Mouse (Mus musculus): ENCODE results near the gene 4933430I17Rik.
"Not testable (repeated sequence)": the region's sequence is repeated elsewhere in the genome, so short reads cannot be mapped to it uniquely, and the experiment has no call there.

The 4933430I17Rik gene

DNA sequence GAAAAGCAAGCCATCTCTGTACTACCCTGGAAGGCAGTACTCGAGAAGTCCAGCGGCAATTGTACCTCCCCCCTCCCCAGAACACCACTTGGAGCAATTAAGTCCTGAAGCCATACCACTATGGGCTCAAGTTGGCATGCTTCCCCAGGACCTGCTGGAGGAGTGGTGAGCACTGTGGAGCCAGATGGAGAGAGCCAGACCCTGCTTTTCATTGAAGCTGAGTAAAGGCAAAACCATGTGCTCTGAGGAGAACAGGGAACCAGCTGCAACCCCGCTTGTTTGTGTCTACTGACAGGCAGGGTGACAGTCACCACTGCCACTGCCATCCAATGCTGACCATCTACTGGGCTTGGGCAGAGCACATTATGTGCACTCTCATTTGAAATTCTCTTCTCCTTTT lies 16.6 kb downstream of the 4933430I17Rik start:
- DNase-seq (ENCODE audit: inconsistent age in 2 of 2, low spot score in 1 of 2), result no peak

DNA sequence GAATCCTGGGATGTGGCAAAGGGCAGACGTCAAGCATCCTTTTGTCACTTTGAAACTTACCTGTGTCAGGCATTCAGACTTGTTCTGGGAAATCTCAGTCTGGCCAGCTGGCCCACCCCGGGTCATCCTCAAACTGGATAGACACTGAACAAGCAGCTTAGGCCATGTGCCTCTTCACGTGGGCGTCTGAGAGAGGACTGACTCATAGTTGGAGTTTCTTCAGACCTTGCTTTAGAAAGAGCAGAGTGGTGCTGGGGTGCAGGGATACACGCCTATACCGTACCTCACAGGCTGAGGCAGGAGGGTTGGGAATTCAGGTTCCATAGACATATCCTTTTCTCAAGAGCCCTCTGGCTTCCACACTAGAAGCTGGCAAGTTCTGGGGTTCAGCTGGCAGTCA lies 18.6 kb downstream of the 4933430I17Rik start:
- DNase-seq (ENCODE audit: inconsistent age in 2 of 2, low spot score in 1 of 2), result no peak

DNA sequence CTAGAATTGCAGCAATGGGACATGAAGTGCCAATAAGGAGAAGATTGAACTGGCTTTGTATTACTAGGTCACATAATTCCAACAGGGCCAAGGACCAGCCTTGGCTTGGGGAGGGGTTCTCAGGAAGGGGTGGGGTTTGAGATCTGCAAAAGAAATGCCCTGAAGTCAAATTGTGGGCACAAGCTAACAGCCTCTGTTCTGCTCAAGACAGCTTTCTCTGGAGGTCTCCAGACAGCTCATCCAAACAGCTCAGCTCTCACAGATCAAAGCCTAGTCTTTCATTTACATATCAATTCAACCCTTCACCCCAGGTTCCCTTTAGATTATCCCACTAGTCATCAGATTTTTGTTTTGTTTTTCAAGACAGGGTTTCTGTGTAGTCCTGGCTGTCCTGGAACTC lies 19.6 kb downstream of the 4933430I17Rik start:
- no peak for DNase-seq (ENCODE audit: inconsistent age in 2 of 2, low spot score in 1 of 2)

DNA sequence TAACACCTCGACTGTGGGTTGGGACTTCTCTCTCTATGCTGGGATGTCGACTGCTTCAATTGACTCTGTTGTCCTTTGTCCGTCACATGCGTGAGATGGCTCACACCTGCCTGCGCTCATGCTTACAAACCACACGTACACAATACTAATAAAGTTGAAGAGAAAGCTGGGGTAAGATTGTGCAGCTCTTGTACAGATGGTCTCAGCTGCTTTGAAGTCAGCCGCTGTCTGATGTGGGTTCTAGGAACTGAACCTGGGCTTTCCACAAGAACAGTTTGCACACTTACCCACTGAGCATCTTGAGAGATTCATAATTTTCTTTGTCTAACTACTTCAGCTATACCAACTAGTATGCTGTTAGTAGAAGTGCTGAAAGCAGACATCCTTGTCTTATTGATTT lies 26.8 kb downstream of the 4933430I17Rik start:
- no peak for DNase-seq (ENCODE audit: inconsistent age in 2 of 2, low spot score in 1 of 2)

DNA sequence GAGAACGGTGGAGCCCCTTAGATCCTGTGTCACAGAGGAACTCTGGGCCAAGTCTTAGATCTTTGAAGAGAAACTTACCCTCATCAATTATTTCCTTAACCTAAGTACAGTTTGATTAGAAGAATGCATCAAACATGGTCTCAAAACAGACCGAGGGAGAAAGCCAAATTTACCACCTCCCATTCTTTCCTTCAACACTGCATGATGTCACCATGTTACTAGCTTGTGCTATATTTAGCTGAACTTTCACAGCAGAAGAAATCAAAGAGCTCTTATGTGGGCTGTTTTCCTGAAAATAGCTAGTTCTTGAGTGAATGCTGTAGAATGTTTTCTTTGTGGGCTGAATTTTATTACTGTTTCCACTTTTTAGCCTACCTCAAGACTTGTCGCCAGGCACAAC lies 32.3 kb downstream of the 4933430I17Rik start:
- no peak for DNase-seq (ENCODE audit: inconsistent age in 2 of 2, low spot score in 1 of 2)

DNA sequence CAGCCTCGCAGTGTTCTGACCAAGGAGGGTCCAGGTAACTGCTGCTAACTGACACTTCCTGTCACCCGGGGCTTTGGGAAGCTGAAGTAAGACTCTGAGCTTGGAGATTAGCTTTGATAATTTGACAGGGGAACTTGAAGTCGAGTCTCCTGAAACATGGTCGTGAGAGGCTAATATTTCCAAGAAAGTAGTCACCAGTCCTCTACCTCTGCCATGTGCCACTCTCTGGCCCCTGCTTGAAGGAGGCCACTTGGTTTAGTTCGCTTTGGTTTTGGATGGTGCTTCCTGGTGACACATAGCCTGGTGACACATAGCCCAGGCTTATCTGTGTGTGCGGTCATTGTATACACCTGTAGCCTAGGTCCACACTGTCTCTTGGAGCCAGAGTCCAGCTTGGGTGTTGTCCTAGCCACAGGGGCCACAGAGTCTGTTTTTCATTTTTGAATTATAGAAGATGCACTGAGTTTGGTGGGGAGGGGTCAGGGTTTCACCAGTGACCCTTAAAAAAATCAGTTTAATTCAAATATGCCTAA lies 34.7 kb downstream of the 4933430I17Rik start, which contains the start of gene Rgs3:
Rgs3 (plus strand) TSS at position 51 of the 533 bp plus-strand sequence.
- no peak for DNase-seq (ENCODE audit: inconsistent age in 2 of 2, low spot score in 1 of 2)

DNA sequence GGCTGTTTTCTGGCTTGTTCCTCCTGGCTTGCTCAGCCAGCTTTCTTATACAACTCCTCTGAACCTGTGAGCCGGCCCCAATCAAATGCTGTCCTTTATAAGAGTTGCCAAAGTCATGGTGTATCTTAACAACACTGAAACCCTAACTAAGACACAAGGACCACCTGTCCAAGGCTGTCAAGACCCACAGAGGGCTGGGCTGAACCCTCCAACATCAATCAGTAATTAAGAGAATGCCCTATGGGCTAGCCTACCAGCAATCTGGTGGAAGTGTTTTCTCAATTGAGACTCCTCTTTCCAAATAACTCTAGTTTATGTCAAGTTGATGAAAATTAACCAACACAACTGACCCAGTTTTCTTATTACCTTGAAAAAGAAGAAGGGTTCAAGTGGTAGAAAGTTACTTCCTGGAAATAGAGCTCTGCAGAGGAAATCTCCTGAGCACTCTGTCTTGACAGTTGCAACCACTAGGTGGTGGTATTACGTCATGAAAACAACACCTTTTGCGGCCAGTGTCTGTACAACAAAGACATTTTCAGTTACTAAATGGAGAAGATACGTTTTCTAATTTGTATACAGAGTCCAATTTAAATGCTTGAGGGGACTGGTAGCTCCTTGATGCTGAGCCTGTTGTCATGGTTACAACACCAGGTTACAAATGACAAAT lies 35.9 kb downstream of the 4933430I17Rik start:
- peak; percentile 57 to 90 for DNase-seq (ENCODE audit: inconsistent age in 2 of 2, low spot score in 1 of 2)

DNA sequence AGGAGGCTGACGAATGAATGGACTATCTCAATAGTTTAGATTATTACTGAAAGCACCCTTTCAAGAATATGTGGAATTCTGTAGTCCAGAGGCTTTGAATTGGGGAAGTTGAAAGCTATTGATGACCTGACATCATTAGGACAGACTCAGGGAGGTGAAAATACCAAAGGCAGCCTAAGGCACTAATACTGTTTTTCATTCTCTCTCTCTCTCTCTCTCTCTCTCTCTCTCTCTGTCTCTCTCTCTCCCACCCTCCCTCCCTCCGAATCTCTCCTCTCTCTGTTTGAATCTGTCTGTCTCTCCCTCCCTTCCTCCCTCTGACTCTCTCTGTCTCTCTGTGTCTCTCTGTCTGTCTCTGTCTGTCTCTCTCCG lies 36.4 kb downstream of the 4933430I17Rik start:
- no peak for DNase-seq (ENCODE audit: inconsistent age in 2 of 2, low spot score in 1 of 2)

DNA sequence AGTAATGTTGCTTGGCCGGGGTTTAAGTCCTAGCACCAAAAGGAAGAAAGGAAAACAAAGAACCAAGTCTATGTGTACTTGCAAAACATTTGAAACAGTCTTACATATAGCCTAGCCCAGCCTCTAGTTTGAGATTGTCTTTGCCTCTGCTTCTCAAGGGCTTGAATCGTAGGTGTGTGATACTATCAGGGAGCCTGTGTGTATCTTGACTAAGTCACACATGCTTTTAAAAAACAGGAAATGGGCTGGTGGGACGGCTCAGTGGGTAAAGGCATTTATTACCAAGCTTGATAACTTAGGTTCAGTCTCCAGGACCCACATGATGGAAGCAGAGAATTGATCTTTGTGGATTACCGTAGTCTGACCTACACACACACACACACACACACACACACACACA lies 36.8 kb downstream of the 4933430I17Rik start:
- DNase-seq (ENCODE audit: inconsistent age in 2 of 2, low spot score in 1 of 2), result no peak

DNA sequence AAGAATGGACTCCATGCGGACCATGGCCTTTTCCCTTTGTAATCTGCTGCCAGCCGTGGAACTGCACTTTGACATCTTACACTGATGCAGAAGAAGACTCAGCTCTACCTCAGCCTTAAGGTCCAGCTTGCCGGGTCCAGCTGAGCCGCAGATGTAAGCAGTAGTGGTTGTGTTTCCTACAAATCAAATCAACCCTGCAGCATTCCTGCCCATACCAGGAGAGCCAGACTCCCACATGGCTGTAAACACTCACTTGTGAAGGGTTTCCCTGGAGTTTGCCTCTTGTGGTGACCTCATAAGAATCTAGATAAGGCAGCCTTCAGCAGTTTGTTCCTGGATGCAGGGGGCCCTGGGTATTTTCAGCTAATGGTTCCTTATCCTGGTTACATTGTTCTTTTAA lies 41.4 kb downstream of the 4933430I17Rik start:
- no peak for DNase-seq (ENCODE audit: inconsistent age in 2 of 2, low spot score in 1 of 2)

DNA sequence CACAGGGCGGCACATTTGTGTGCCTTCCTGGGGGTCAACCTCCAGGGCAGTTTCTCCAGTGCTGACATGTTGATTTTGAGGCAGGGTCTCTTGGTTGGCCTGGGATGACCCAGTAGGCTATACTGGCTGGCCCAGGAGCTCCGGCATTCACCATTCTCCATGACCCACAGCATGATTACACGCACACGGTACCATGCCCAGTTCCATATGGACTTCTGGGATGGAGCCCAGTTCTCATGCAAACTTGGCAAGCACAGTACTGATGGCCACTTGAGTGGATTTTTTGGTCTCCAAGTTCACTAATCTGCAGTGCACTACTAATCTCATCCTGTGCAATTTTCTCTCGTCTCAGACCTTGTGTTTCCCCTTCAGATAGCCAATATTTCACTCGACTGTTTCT lies 42.5 kb downstream of the 4933430I17Rik start:
- no peak for DNase-seq (ENCODE audit: inconsistent age in 2 of 2, low spot score in 1 of 2)

DNA sequence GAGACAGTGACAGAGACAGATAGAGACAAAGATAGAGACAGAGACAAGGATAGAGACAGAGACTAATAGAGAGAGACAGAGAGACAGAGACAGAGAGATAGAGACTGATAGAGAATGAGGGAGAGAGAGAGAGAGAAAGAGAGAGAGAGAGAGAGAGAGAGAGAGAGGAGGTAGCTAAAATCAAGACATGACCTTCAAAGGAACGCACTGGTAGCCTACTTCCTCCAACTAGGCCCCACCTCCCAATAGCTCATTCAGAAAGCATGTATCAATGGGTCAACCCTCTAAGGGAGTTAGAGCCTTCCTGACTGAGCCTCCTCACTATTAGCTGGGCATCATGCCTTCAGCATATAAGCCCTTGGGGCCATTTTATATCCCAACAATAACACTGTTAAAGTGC lies 43.2 kb downstream of the 4933430I17Rik start:
- DNase-seq (ENCODE audit: inconsistent age in 2 of 2, low spot score in 1 of 2), result no peak

DNA sequence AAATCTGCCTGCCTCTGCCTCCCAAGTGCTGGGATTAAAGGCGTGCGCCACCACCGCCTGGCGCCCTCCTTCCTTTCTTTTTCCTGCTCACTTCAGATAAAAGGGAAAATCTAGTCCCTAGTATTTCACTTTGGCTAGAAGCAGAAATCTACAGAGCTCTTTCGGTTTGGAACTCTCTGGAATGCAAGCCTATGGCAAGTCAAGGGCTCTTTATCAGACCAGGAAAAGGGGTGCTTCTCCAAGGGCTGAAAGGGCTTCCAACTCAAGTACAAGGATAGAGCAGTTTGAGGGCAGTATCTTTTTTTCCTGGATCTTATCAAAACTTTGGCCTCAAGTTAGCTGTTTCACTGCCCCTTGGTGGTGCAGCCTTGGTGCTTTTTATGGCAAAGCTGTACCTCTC lies 44.4 kb downstream of the 4933430I17Rik start:
- no peak for DNase-seq (ENCODE audit: inconsistent age in 2 of 2, low spot score in 1 of 2)

DNA sequence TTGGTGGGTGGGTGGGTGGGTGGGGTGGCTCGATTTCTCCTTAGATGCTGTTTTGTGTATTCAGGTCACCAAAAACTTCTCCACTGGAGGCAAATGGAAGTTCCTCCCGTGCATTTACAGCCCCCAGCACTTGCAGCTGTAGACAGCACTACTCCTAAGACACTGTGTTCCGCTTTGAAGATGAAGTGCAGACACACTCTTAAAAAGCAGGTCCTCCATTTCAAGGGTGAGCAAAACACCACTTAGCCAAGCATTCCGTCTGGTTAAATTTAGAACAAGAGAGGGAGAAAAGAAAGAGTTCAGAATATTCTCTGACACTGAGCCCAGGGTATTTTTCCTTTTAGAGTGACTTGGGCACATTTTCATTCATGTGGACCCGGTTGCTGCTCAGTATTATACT lies 44.9 kb downstream of the 4933430I17Rik start:
- DNase-seq (ENCODE audit: inconsistent age in 2 of 2, low spot score in 1 of 2), result no peak

DNA sequence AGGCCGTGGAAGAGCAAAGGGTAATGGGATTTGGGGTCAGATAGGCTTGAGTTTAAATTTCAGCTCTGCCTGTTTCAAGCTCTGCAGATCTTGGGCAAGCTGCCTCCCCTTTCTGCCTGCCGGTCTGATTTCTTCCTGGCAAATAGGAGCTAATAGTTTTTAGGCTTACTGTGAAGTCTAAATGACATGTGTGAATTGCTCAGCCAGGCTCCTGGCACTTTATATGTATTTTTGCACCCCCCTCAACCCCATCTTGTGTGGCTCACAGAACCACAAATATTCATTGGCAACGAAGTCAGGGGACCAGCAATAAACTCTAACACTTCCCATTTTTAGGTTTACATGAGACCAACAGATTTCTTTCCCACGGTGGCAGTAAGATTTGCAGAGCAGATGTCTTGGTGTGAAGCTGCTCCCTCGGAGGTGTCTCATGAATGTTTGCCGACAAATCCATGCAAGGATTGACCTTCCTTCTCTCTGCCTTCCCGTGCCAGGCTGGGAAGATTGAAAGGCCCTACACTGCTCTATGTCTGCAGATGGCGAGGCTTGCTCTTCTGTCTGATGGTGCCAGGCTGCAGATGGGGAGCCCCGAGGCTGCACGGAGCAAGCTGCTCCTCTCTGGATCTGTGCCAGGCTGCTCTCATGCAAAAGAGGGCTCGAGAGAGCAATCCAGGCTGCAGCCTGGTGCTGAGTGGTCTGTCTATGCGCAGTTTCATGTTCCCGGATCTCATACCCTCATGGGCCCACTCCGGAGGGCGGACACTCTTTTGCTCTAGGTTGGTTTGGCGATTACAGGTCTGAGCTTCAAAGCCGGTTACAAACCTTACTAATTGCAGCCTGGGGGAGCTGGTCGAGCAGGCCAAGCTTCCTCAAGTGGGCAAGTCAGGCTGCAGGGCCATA lies 57.4 kb downstream of the 4933430I17Rik start:
- DNase-seq (ENCODE audit: inconsistent age in 2 of 2, low spot score in 1 of 2), result peak; percentile 37 to 64

DNA sequence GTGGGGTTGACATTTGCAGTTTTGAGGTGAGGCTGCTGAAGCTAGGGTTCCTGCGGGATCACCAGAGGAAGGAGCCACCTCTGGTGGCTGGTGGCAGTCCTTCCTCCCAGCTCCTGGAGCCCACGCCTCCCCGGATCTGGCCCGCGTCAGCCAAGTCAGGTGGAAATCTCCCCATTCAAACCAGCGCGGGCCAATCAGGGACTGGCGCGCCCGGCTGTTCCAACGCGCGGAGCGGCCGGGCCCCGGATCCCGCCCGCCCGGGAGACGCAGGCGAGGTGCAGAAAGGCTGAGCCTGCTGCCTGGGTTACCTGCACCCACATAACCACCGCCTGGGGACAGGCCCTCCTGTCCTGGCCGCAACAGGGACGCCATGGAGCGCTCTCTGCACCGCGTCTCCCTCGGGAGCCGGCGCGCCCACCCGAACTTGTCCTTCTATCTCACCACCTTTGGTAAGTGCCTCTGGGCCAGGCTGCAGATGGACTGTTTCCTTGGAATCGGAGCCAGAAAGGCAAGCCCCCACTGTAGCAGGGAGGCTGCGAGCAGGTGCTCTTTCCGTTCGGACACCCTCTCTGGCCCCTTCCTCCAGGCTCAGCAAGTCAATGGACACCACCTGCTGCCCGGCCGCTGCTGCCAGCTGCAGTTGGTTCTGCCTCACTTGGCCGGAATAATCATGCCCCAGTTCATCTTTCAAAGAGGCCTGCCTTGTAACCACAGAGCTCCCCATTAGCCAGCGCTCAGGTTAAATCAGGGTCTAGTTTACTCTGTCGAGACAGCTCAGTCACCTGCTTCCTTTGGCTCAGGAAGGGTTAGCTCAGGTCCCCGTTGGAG lies 58.3 kb downstream of the 4933430I17Rik start:
- peak; percentile 63 to 77 for DNase-seq (ENCODE audit: inconsistent age in 2 of 2, low spot score in 1 of 2)

DNA sequence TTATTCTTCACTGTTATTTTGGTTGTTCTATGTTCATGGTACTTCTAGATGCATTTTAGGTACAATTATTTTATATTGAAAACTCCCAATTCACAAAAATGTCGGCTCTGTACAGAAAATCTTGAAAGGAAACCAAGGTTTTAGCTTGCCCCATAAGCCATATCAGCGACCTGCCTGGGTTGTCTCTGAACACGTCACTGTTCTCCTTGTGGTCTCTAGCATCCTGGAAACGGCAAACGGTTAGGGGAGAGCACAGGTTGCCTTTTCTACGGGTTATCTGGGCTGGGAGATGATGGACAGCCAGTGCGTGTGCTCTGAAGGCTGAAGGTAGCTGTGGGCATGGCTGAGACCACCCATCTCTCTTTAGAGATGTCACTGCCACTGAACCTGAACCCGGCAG lies 61.9 kb downstream of the 4933430I17Rik start:
- no peak for DNase-seq (ENCODE audit: inconsistent age in 2 of 2, low spot score in 1 of 2)

DNA sequence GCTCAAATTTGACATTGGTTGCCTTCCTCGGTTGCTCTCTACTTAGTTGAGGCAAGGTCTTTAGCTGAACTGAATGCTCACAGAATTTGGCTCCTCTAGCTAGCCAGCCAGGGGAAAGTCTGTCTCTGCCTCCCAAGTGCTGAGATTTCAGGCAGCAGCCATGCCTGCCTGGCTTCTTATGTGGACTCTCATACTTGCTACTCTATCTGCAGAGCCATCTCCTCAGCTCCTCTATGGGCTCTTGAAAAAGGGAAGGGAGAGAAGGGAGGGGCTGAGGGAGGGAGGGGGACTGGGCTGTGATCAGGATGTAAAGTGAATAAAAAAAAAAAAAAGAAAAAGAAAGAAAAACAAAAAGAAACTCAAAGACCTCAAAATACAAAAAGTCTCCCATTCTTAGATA lies 65.7 kb downstream of the 4933430I17Rik start:
- DNase-seq (ENCODE audit: inconsistent age in 2 of 2, low spot score in 1 of 2), result no peak

DNA sequence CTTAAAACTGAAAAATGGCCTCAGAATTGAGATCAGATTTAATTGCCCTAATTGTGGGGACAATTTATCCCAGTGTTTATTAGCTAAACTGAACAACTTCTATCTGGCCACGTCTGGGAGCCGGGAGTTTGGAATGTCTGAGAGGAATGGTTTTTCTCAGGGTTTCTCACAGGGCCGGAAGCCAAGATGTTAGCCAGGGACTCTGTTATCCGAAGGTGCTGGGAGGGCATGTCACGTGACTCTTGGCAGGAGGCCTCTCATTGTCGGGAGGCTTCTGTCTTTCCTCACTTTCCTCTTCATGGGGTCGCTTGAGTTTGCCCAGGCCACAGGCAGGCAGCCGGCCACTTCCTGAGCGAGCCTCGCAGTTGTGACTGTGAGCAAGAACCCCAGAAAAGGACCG lies 66.2 kb downstream of the 4933430I17Rik start:
- DNase-seq (ENCODE audit: inconsistent age in 2 of 2, low spot score in 1 of 2), result peak in 1 of 2 experiments; percentile 51

DNA sequence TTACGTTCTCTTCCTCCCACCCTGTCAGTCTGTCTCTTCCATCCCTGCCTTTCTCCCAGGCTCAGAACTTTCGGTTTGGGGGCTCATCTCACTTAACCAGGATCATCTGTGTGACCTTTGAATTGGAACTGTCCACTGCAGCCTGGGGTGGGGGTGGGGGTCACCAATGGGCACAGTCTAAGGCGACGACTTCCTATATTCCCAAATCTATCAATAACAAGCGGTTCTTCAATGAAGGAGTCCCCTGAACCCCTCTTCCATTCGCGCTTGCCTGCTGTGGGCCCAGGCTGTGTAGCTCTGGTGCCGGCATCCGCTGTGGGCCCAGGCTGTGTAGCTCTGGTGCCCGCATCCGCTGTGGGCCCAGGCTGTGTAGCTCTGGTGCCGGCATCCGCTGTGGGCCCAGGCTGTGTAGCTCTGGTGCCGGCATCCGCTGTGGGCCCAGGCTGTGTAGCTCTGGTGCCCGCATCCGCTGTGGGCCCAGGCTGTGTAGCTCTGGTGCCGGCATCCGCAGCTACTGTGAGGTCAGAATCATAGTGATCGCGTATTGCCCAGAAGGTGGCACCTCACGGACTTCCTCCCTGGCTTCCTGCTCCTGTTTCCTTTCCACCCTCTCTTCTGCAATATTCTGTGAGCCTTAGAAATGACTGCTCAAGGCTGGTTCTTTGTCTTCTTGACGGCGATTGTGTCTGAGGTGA lies 68.5 kb downstream of the 4933430I17Rik start:
- DNase-seq (ENCODE audit: inconsistent age in 2 of 2, low spot score in 1 of 2), result not testable (repeated sequence)

DNA sequence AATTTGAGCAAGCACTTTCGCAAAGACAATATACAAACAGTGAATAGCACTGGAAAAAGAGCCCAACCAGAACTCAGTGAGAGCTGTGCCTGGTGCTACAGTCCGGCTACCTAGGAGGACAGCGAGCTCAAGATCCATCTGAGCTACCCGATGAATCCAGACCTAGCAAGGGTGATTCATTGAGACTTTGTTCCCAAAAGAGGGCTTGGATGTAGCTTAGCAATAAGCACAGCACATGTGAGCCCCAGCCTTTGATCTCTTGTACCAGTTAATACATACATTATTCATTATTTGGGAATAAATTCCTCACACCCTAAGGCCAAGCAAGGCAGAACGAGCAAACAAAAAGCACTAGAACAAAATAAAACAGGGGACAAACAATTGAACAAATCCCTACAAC lies 69.3 kb downstream of the 4933430I17Rik start:
- no peak for DNase-seq (ENCODE audit: inconsistent age in 2 of 2, low spot score in 1 of 2)

All from adrenal gland, adult (tissue).